Mouse (Mus musculus) lung, embryonic 15.5 days (tissue): ENCODE data around the gene Mfsd7a. TPM values are rescaled to one million over a fixed set of nuclear protein-coding genes. Genes with fewer than 3 reads are reported as not detected.
A peak's percentile ranks its signal among the peaks of the same experiment; 100 is the strongest.
"Not testable (repeated sequence)": the region's sequence is repeated elsewhere in the genome, so short reads cannot be mapped to it uniquely, and the experiment has no call there.

Experiments used
- ATAC-seq: fragments of 200-750 bp; cut with Nextera tagmentation; 2 replicates; pipeline ENCODE4 v1.8.0; 2017; ENCODE audit warnings: moderate number of reproducible peaks, borderline replicate concordance; ENCODE audit not compliant: low FRiP score, low TSS enrichment; ENCODE audit errors: extremely low read depth
- H3K27ac ChIP-seq: fragments of 300-500 bp; sonication (generic); 2 replicates; pipeline ENCODE4 v1.5.1; 2015; ENCODE audit warnings: moderate library complexity, mild to moderate bottlenecking, inconsistent platforms
- H3K27me3 ChIP-seq: fragments of 300-500 bp; sonication (generic); 2 replicates; pipeline ENCODE4 v1.6.1; 2015; ENCODE audit warnings: inconsistent platforms
- H3K36me3 ChIP-seq: fragments of 300-500 bp; sonication (generic); 2 replicates; pipeline ENCODE4 v1.6.1; 2015; ENCODE audit warnings: inconsistent platforms
- H3K4me1 ChIP-seq: fragments of 300-500 bp; sonication (generic); 2 replicates; pipeline ENCODE4 v1.6.1; 2015; ENCODE audit warnings: inconsistent platforms
- H3K4me2 ChIP-seq: fragments of 300-500 bp; sonication (generic); 2 replicates; pipeline ENCODE4 v1.6.1; 2015; ENCODE audit warnings: inconsistent platforms, mild to moderate bottlenecking, moderate library complexity
- H3K4me3 ChIP-seq: fragments of 300-500 bp; sonication (generic); 2 replicates; pipeline ENCODE4 v1.5.1; 2015; ENCODE audit warnings: mild to moderate bottlenecking, inconsistent platforms
- H3K9ac ChIP-seq: fragments of 300-500 bp; sonication (generic); 2 replicates; pipeline ENCODE4 v1.6.1; 2015; ENCODE audit warnings: inconsistent platforms
- H3K9me3 ChIP-seq: fragments of 300-500 bp; sonication (generic); 2 replicates; pipeline ENCODE4 v1.6.1; 2016; ENCODE audit warnings: inconsistent platforms
- WGBS: fragments of 180-500 bp; shearing (Covaris S2); methylation state at CpG from one replicate; pipeline ENCODE4 v1.1.7; 2015; 5-methylcytosine and 5-hydroxymethylcytosine counted together
- polyA plus RNA-seq: library from polyadenylated mRNA; unstranded; fragments of >200 nt; fragmentation: Nextera tagmentation; extraction: Ambion mirVana; gene quantifications from 2 replicates; pipeline ENCODE4 v1.2.1, GENCODE M21; 2015

The Mfsd7a gene
- 0.24 and 0.34 TPM in 2 replicates for polyA plus RNA-seq

GRCm38 (mm10) chr5:108448785-108449668 lies at the start of gene Mfsd7a:
Mfsd7a (minus strand) TSS chr5:108448891.
- Histone ChIP-seq H3K9me3 (no peaks in the 10 kb centered on the region), H3K4me1 (peaks cover 13% of the 10 kb centered on the region), H3K27me3 (peaks cover 8% of the 10 kb centered on the region; the same call in 1 of the 2 replicates), H3K27ac (peak within 1 kb of the TSS; percentile 7; the same call in 1 of the 2 replicates), H3K4me2 (peak within 1 kb of the TSS; percentile 65), H3K9ac (peak within 1 kb of the TSS; percentile 34), H3K4me3 (peak within 1 kb of the TSS; percentile 40), H3K36me3 (no peaks in the 10 kb centered on the region)
- 10% methylated on average over 24 of the region's 24 CpGs for WGBS
- ATAC-seq = peak; percentile 93

GRCm38 (mm10) chr5:108486148-108486547 lies 37.5 kb upstream of the Mfsd7a start:
- peaks cover 61% of the 10 kb centered on the region for H3K36me3 ChIP-seq
- not testable (repeated sequence) for H3K27ac ChIP-seq

GRCm38 (mm10) chr5:108485239-108485638 lies 36.5 kb upstream of the Mfsd7a start:
- 92% methylated on average over 2 of the region's 2 CpGs for WGBS
- ATAC-seq = no peak
- H3K9me3 ChIP-seq = no peaks in the 10 kb centered on the region
- no peaks in the 10 kb centered on the region for H3K4me1 ChIP-seq
- peaks cover 56% of the 10 kb centered on the region for H3K36me3 ChIP-seq
- H3K9ac ChIP-seq = no peak overlapping the region
- H3K4me2 ChIP-seq = no peak overlapping the region
- H3K4me3 ChIP-seq = no peak overlapping the region
- H3K27ac ChIP-seq = no peak overlapping the region
- H3K27me3 ChIP-seq = no peaks in the 10 kb centered on the region

More at GRCm38 (mm10) chr5:108486148-108486547, 37.5 kb upstream of the Mfsd7a start:
- H3K9ac ChIP-seq, H3K27me3 ChIP-seq, H3K4me2 ChIP-seq, H3K4me1 ChIP-seq, H3K9me3 ChIP-seq, ATAC-seq, H3K4me3 ChIP-seq: not testable (repeated sequence)
- 88% methylated on average over 5 of the region's 5 CpGs for WGBS

- Histone ChIP-seq H3K27ac (no peak overlapping the region), H3K9me3 (no peaks in the 10 kb centered on the region), H3K36me3 (peaks cover 48% of the 10 kb centered on the region), H3K4me3 (no peak overlapping the region), H3K27me3 (no peaks in the 10 kb centered on the region), H3K4me2 (no peak overlapping the region), H3K4me1 (no peaks in the 10 kb centered on the region), H3K9ac (no peak overlapping the region)
- no peak for ATAC-seq
- 85% methylated on average over 6 of the region's 6 CpGs for whole genome bisulfite sequencing
Observed at GRCm38 (mm10) chr5:108483006-108483405, 34.3 kb upstream of the Mfsd7a start.

GRCm38 (mm10) chr5:108475977-108476376 lies 27.3 kb upstream of the Mfsd7a start:
- Histone ChIP-seq H3K9me3 (no peaks in the 10 kb centered on the region), H3K36me3 (peaks cover 72% of the 10 kb centered on the region), H3K4me3 (no peak overlapping the region), H3K27ac (no peak overlapping the region), H3K4me1 (no peaks in the 10 kb centered on the region), H3K4me2 (no peak overlapping the region), H3K27me3 (no peaks in the 10 kb centered on the region), H3K9ac (no peak overlapping the region)
- ATAC-seq = no peak
- WGBS = 85% methylated on average over 3 of the region's 3 CpGs

- H3K4me1 ChIP-seq = no peaks in the 10 kb centered on the region; the same call in 1 of the 2 replicates
- no peak overlapping the region for H3K4me3 ChIP-seq
- H3K9ac ChIP-seq = no peak overlapping the region
- no peaks in the 10 kb centered on the region for H3K27me3 ChIP-seq
- H3K4me2 ChIP-seq = no peak overlapping the region
- H3K27ac ChIP-seq = no peak overlapping the region
- H3K9me3 ChIP-seq = no peaks in the 10 kb centered on the region
- peaks cover 66% of the 10 kb centered on the region for H3K36me3 ChIP-seq
- WGBS = 58% methylated on average over 4 of the region's 4 CpGs
- no peak for ATAC-seq
Observed at GRCm38 (mm10) chr5:108473737-108474136, 25.0 kb upstream of the Mfsd7a start.

- no peak overlapping the region for H3K4me3 ChIP-seq
- ATAC-seq = no peak
- no peak overlapping the region for H3K4me2 ChIP-seq
- peaks cover 29% of the 10 kb centered on the region for H3K36me3 ChIP-seq
- 73% methylated on average over 7 of the region's 7 CpGs for WGBS
- no peaks in the 10 kb centered on the region for H3K27me3 ChIP-seq
- H3K4me1 ChIP-seq = no peaks in the 10 kb centered on the region; the same call in 1 of the 2 replicates
- no peaks in the 10 kb centered on the region for H3K9me3 ChIP-seq
- H3K27ac ChIP-seq = no peak overlapping the region
- H3K9ac ChIP-seq = no peak overlapping the region; the same call in 1 of the 2 replicates
Observed at GRCm38 (mm10) chr5:108469617-108470016, 20.9 kb upstream of the Mfsd7a start.

- no peak overlapping the region for H3K9ac ChIP-seq
- H3K36me3 ChIP-seq = no peaks in the 10 kb centered on the region
- H3K4me1 ChIP-seq = peaks cover 25% of the 10 kb centered on the region
- H3K9me3 ChIP-seq = no peaks in the 10 kb centered on the region
- H3K27ac ChIP-seq = no peak overlapping the region
- WGBS = 100% methylated on average over 1 of the region's 1 CpGs
- no peak overlapping the region for H3K4me2 ChIP-seq
- no peaks in the 10 kb centered on the region for H3K27me3 ChIP-seq
- no peak overlapping the region for H3K4me3 ChIP-seq
- ATAC-seq = no peak
Observed at GRCm38 (mm10) chr5:108466647-108467046, 18.0 kb upstream of the Mfsd7a start.

- Histone ChIP-seq H3K4me3 (no peak overlapping the region), H3K27ac (no peak overlapping the region), H3K9ac (no peak overlapping the region), H3K4me2 (no peak overlapping the region), H3K27me3 (no peaks in the 10 kb centered on the region), H3K9me3 (no peaks in the 10 kb centered on the region), H3K36me3 (no peaks in the 10 kb centered on the region), H3K4me1 (peaks cover 25% of the 10 kb centered on the region)
- 79% methylated on average over 6 of the region's 6 CpGs for WGBS
- no peak for ATAC-seq
Observed at GRCm38 (mm10) chr5:108465131-108465891, 16.6 kb upstream of the Mfsd7a start.

- ATAC-seq = no peak
- H3K4me2 ChIP-seq = peak overlapping the region; percentile 90
- H3K27me3 ChIP-seq = no peaks in the 10 kb centered on the region
- H3K27ac ChIP-seq = 0 out of 2 replicates have a peak overlapping the region, but pooled peaks have one; percentile 82
- H3K36me3 ChIP-seq = no peaks in the 10 kb centered on the region
- peaks cover 25% of the 10 kb centered on the region for H3K4me1 ChIP-seq
- WGBS = 36% methylated on average over 4 of the region's 4 CpGs
- H3K4me3 ChIP-seq = peak overlapping the region; percentile 76
- peak overlapping the region; percentile 90 for H3K9ac ChIP-seq
- no peaks in the 10 kb centered on the region for H3K9me3 ChIP-seq
Observed at GRCm38 (mm10) chr5:108462446-108462845, 13.8 kb upstream of the Mfsd7a start.

GRCm38 (mm10) chr5:108461082-108462065 lies 12.7 kb upstream of the Mfsd7a start, which contains the start of gene Pcgf3:
Pcgf3 (plus strand) TSS chr5:108461232.
- peaks cover 25% of the 10 kb centered on the region for H3K4me1 ChIP-seq
- peak within 1 kb of the TSS; percentile 90 for H3K4me2 ChIP-seq
- peak; percentile 96 for ATAC-seq
- WGBS = 1% methylated on average over 59 of the region's 62 CpGs
- H3K4me3 ChIP-seq = peak within 1 kb of the TSS; percentile 76
- H3K36me3 ChIP-seq = no peaks in the 10 kb centered on the region
- no peaks in the 10 kb centered on the region for H3K27me3 ChIP-seq
- H3K27ac ChIP-seq = peak within 1 kb of the TSS; percentile 82
- no peaks in the 10 kb centered on the region for H3K9me3 ChIP-seq
- H3K9ac ChIP-seq = peak within 1 kb of the TSS; percentile 90
